Mouse (Mus musculus): ENCODE data around the gene Slc35e4. TPM values are rescaled to one million over a fixed set of nuclear protein-coding genes. Genes with fewer than 3 reads are reported as not detected.

Gene Slc35e4
- total RNA-seq (2023), result 9.9 and 12.9 TPM in 2 replicates

GRCm38 (mm10) chr11:3914109-3914840 is at the start of gene Slc35e4:
TSS of gene Slc35e4 (minus strand) at chr11:3914664.

GRCm38 (mm10) chr11:3963610-3964415 is 49.3 kb upstream of the Slc35e4 start, which contains the start of gene Pes1:
TSS of gene Pes1 (plus strand) at chr11:3963975.

GRCm38 (mm10) chr11:3931511-3932211 is 17.2 kb upstream of the Slc35e4 start, which contains the start of gene Tcn2:
TSS of gene Tcn2 (minus strand) at chr11:3932159.

GRCm38 (mm10) chr11:3894406-3895281 is 19.8 kb downstream of the Slc35e4 start, which contains the start of the genes 4921536K21Rik and Dusp18:
TSS of gene 4921536K21Rik (minus strand) at chr11:3895098.
TSS of gene Dusp18 (plus strand) at chr11:3895240.

GRCm38 (mm10) chr11:3863454-3864112 is 50.9 kb downstream of the Slc35e4 start, which contains the start of gene Osbp2:
TSS of gene Osbp2 (minus strand) at chr11:3863903.

Other genes with a start within 250 kb of the Slc35e4 start
- gene Osbp2, start 50.8 kb downstream of the Slc35e4 start, total RNA-seq (2023), result not detected in 2 replicates
- gene 4921536K21Rik, start 19.6 kb downstream of the Slc35e4 start, total RNA-seq (2023), result 0.47 TPM in 1 of 2 replicates, not detected in the other
- 3.8 and 4.9 TPM in 2 replicates for gene Dusp18, start 19.4 kb downstream of the Slc35e4 start, total RNA-seq (2023)
- 158 and 172 TPM in 2 replicates for gene Tcn2, start 17.5 kb upstream of the Slc35e4 start, total RNA-seq (2023)
- gene Pes1, start 49.3 kb upstream of the Slc35e4 start, total RNA-seq (2023), result 20.3 and 21.4 TPM in 2 replicates
- gene 4930556J24Rik, start 62.1 kb upstream of the Slc35e4 start, total RNA-seq (2023), result not detected in 2 replicates
- not detected in 2 replicates for gene Gal3st1, start 69.0 kb upstream of the Slc35e4 start, total RNA-seq (2023)
- not detected in 2 replicates for gene Sec14l4, start 116.8 kb upstream of the Slc35e4 start, total RNA-seq (2023)
- not detected in 2 replicates for gene Sec14l3, start 150.2 kb upstream of the Slc35e4 start, total RNA-seq (2023)
- gene Mtfp1, start 180.8 kb upstream of the Slc35e4 start, total RNA-seq (2023), result 0.76 TPM in 1 of 2 replicates, not detected in the other
- 0.59 and 1.6 TPM in 2 replicates for gene Sec14l2, start 208.8 kb upstream of the Slc35e4 start, total RNA-seq (2023)
- gene Rnf215, start 220.5 kb upstream of the Slc35e4 start, total RNA-seq (2023), result 12.2 and 20.4 TPM in 2 replicates
- 1.4 and 2.5 TPM in 2 replicates for gene Ccdc157, start 245.6 kb upstream of the Slc35e4 start, total RNA-seq (2023)
- gene Sf3a1, start 245.7 kb upstream of the Slc35e4 start, total RNA-seq (2023), result 33.9 and 38.0 TPM in 2 replicates

All from neutrophil, adult 65 days (primary cell).